Mouse (Mus musculus) erythroblast, embryonic 14.5 days (primary cell): ENCODE data around the gene Gtf3c6. TPM values are rescaled to one million over a fixed set of nuclear protein-coding genes. Genes with fewer than 3 reads are reported as not detected.
A peak's percentile ranks its signal among the peaks of the same experiment; 100 is the strongest.
"Not testable (repeated sequence)": the region's sequence is repeated elsewhere in the genome, so short reads cannot be mapped to it uniquely, and the experiment has no call there.

Experiments
- H3K27me3 ChIP-seq: 2 replicates; pipeline ENCODE4 v1.6.1; 2012; ENCODE audit warnings: inconsistent platforms; ENCODE audit not compliant: control insufficient read depth
- H3K36me3 ChIP-seq: 2 replicates; pipeline ENCODE4 v1.6.1; 2012; ENCODE audit warnings: mild to moderate bottlenecking, inconsistent platforms; ENCODE audit not compliant: control insufficient read depth
- H3K4me1 ChIP-seq: 2 replicates; pipeline ENCODE4 v1.6.1; 2012; ENCODE audit warnings: inconsistent platforms; ENCODE audit not compliant: control insufficient read depth
- H3K4me3 ChIP-seq: replicated peaks from 2 replicates; pipeline ENCODE3; 2012; ENCODE audit warnings: moderate library complexity, mild to moderate bottlenecking, inconsistent platforms
- H3K9me3 ChIP-seq: 2 replicates; pipeline ENCODE4 v1.6.1; 2012; ENCODE audit warnings: low read length, inconsistent platforms, mixed read lengths; ENCODE audit not compliant: control insufficient read depth
- GATA1 ChIP-seq: IDR thresholded peaks from 2 replicates; pipeline ENCODE4 v1.6.1; 2012; ENCODE audit warnings: low read length, inconsistent platforms, mixed read lengths
- TAL1 ChIP-seq: IDR thresholded peaks from 3 replicates; pipeline ENCODE4 v1.6.1; 2012; ENCODE audit warnings: low read length, inconsistent platforms, mixed read lengths
- polyA plus RNA-seq: library from polyadenylated mRNA; stranded (reverse); fragments of >175 nt; gene quantifications from 2 replicates; pipeline ENCODE4 v1.2.3, GENCODE M21; 2012

Gene Gtf3c6
- 0.79 and 0.89 TPM in 2 replicates for polyA plus RNA-seq

DNA sequence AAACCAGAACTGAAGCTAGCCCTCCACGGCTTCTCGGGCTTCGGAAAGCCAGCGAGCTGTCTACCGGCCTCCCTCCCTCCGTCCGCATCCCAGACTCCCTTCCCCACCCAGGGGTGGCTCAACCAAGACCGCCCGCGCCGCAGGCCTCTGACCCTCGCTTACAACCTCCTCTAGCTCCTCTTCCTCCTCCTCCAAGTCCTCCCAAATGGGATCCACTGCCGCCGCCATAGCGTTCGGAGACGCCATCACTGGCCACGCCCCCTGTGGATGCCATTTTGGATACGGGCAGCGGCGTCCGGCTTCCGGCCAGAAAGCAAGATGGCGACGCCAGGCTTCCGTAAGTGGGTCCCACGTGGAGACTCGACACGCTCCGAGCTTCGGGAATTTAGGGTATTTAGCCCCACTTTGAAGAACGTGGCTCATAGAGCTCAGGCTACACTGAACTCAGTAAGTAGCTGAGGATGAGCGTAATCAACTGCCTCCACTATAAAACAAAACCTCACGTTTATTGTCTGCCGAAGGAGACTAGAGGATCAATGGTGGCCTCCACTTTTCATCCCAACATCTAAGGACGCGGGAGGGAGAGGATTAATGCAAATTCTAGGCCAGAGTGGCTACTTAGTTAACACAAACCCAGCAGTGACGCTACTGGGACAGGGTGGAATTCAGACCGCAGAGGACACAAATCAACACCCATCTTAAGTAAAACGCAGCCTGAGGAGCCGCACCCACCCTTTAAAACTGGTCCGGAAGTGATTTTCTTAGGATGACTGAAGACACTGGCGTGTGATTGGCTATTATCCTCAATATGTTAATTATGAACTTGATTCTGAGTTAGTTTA lies at the start of gene Gtf3c6:
Gene Gtf3c6, minus strand, starts transcription at position 695 of the 842 bp plus-strand sequence.
- no peak for TF ChIP-seq TAL1
- no peak for TF ChIP-seq GATA1
- Histone ChIP-seq H3K27me3 (no peaks in the 10 kb centered on the region), H3K4me3 (peak within 1 kb of the TSS; percentile 80), H3K4me1 (peaks cover 45% of the 10 kb centered on the region), H3K9me3 (no peaks in the 10 kb centered on the region), H3K36me3 (peaks cover 16% of the 10 kb centered on the region)

DNA sequence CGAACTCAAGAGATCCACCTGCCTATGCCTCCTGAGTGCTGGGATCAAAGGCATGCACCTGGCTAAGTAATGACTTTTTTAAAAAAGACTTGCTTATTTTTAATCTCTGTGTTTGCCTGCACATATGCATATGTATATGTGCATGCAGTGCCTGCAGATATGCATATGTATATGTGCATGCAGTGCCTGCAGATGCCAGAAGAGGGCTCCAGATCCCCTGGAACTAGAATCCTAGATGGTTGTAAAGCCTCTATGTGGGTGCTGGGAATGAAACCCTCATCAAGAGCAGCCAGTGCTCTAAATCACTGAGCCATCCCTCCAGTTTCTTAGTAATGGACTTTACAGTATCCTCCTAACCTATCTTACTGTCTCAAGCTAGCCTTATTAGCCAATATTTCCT lies 48.1 kb upstream of the Gtf3c6 start:
- Histone ChIP-seq H3K27me3 (no peaks in the 10 kb centered on the region), H3K9me3 (peaks cover 8% of the 10 kb centered on the region), H3K36me3 (no peaks in the 10 kb centered on the region), H3K4me3 (no peak overlapping the region), H3K4me1 (peaks cover 30% of the 10 kb centered on the region)
- no peak for TF ChIP-seq TAL1
- no peak for TF ChIP-seq GATA1

- peaks cover 27% of the 10 kb centered on the region for H3K36me3 ChIP-seq
- no peak for TF ChIP-seq TAL1
- TF ChIP-seq GATA1, result peak; percentile 86
- peak within 1 kb of the TSS; percentile 98 for H3K4me3 ChIP-seq
These were observed 44.5 kb upstream of the Gtf3c6 start, which contains the start of gene Amd1 for GRCm38 (mm10) chr10:40302140-40302985. Gene Amd1 (minus strand): TSS chr10:40302186.

GRCm38 (mm10) chr10:40301181-40302075 lies 43.5 kb upstream of the Gtf3c6 start:
- not testable (repeated sequence) for H3K27me3 ChIP-seq, H3K9me3 ChIP-seq
- Histone ChIP-seq H3K4me3 (peak overlapping the region; percentile 98), H3K36me3 (peaks cover 36% of the 10 kb centered on the region), H3K4me1 (peaks cover 53% of the 10 kb centered on the region)

More at GRCm38 (mm10) chr10:40302140-40302985, 44.5 kb upstream of the Gtf3c6 start, which contains the start of gene Amd1:
- Histone ChIP-seq H3K27me3 (no peaks in the 10 kb centered on the region), H3K9me3 (peaks cover 8% of the 10 kb centered on the region), H3K4me1 (peaks cover 44% of the 10 kb centered on the region)

- TF ChIP-seq TAL1 (no peak), GATA1 (no peak)
- peaks cover under 1% of the 10 kb centered on the region; the same call in 1 of the 2 replicates for H3K9me3 ChIP-seq
- H3K4me1 ChIP-seq, result peaks cover 60% of the 10 kb centered on the region
These were observed 42.8 kb upstream of the Gtf3c6 start for GRCm38 (mm10) chr10:40300648-40301171.

DNA sequence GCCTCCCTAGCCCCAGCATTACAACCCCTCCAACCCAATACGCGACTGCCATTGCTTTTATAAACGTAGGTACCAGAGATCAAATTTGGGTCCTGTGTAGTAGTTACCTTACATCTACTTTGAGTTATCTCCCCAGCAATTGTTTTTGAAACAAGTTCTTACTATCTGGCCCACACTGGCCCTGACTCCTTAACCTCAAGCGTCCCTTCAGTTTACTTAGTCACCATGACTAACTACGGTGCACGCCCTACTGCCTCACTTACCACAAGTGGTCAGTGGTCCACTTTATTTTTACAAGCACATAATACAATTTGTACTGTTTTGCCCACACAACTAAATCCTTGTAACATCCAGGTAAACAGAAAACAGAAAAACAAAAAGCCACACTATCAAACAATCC lies 34.7 kb upstream of the Gtf3c6 start:
- Histone ChIP-seq H3K4me1 (peaks cover 36% of the 10 kb centered on the region), H3K9me3 (no peaks in the 10 kb centered on the region), H3K36me3 (peaks cover 93% of the 10 kb centered on the region), H3K4me3 (no peak overlapping the region), H3K27me3 (no peaks in the 10 kb centered on the region)
- TF ChIP-seq GATA1 (no peak), TAL1 (no peak)

More at GRCm38 (mm10) chr10:40300648-40301171, 42.8 kb upstream of the Gtf3c6 start:
- H3K4me3 ChIP-seq, result peak overlapping the region; percentile 98
- H3K27me3 ChIP-seq, result no peaks in the 10 kb centered on the region
- H3K36me3 ChIP-seq, result peaks cover 43% of the 10 kb centered on the region

- H3K36me3 ChIP-seq, result peaks cover 66% of the 10 kb centered on the region
- no peaks in the 10 kb centered on the region for H3K9me3 ChIP-seq
- H3K27me3 ChIP-seq, result no peaks in the 10 kb centered on the region
- TF ChIP-seq GATA1, result no peak
- TF ChIP-seq TAL1, result no peak
- H3K4me1 ChIP-seq, result peaks cover 4% of the 10 kb centered on the region
- H3K4me3 ChIP-seq, result no peak overlapping the region
These were observed 28.9 kb upstream of the Gtf3c6 start for GRCm38 (mm10) chr10:40286767-40287166.

GRCm38 (mm10) chr10:40285571-40285970 lies 27.7 kb upstream of the Gtf3c6 start:
- H3K4me1 ChIP-seq, result peaks cover 10% of the 10 kb centered on the region
- H3K9me3 ChIP-seq, result no peaks in the 10 kb centered on the region
- no peak overlapping the region for H3K4me3 ChIP-seq
- no peaks in the 10 kb centered on the region for H3K27me3 ChIP-seq
- TF ChIP-seq TAL1, result no peak
- TF ChIP-seq GATA1, result no peak
- H3K36me3 ChIP-seq, result peaks cover 54% of the 10 kb centered on the region
